Mouse (Mus musculus) liver, embryonic 11.5 days (tissue): ENCODE data around the gene Fam228b. TPM values are rescaled to one million over a fixed set of nuclear protein-coding genes. Genes with fewer than 3 reads are reported as not detected.

Experiments used
- ATAC-seq: fragments of 200-750 bp; cut with Nextera tagmentation; replicated peaks from 2 replicates; pipeline ENCODE4 v1.8.0; 2017; ENCODE audit warnings: moderate number of reproducible peaks, mild to moderate bottlenecking, moderate TSS enrichment, moderate library complexity; ENCODE audit not compliant: low FRiP score
- DNase-seq: peaks from one replicate; pipeline ENCODE4 v3.0.0-alpha.2; 2017; ENCODE audit warnings: low spot score
- H3K27ac ChIP-seq: fragments of 300-500 bp; sonication (generic); 2 replicates; pipeline ENCODE4 v1.5.1; 2014; ENCODE audit warnings: mild to moderate bottlenecking, low read depth, low read length, control low read depth
- H3K27me3 ChIP-seq: fragments of 300-500 bp; sonication (generic); replicated peaks from 2 replicates; pipeline ENCODE4 v1.6.1; 2014; ENCODE audit warnings: low read length, mixed read lengths; ENCODE audit not compliant: control insufficient read depth, insufficient read depth
- H3K36me3 ChIP-seq: fragments of 300-500 bp; sonication (generic); 2 replicates; pipeline ENCODE4 v1.6.1; 2014; ENCODE audit warnings: mild to moderate bottlenecking, low read length, moderate library complexity, mixed read lengths; ENCODE audit not compliant: control insufficient read depth, insufficient read depth
- H3K4me1 ChIP-seq: fragments of 300-500 bp; sonication (generic); replicated peaks from 2 replicates; pipeline ENCODE4 v1.6.1; 2014; ENCODE audit warnings: low read length, mixed read lengths; ENCODE audit not compliant: control insufficient read depth, insufficient read depth
- H3K4me2 ChIP-seq: fragments of 300-500 bp; sonication (generic); 2 replicates; pipeline ENCODE4 v1.6.1; 2014; ENCODE audit warnings: mild to moderate bottlenecking, control low read depth, moderate library complexity
- H3K4me3 ChIP-seq: fragments of 300-500 bp; sonication (generic); 2 replicates; pipeline ENCODE4 v1.5.1; 2014; ENCODE audit warnings: low read depth, low read length, control low read depth
- H3K9ac ChIP-seq: fragments of 300-500 bp; sonication (generic); 2 replicates; pipeline ENCODE4 v1.6.1; 2014; ENCODE audit warnings: low read depth, low read length, control low read depth
- H3K9me3 ChIP-seq: fragments of 300-500 bp; sonication (generic); 2 replicates; pipeline ENCODE4 v1.6.1; 2016; ENCODE audit warnings: low read length, inconsistent platforms, mixed read lengths; ENCODE audit not compliant: control insufficient read depth
- WGBS: fragments of 180-500 bp; shearing (Covaris S2); extraction: QIAGEN DNeasy Blood & Tissue Kit; methylation state at CpG from one replicate; pipeline ENCODE4 v1.1.7; 2014; 5-methylcytosine and 5-hydroxymethylcytosine counted together
- polyA plus RNA-seq: library from polyadenylated mRNA; unstranded; fragments of >200 nt; fragmentation: Nextera tagmentation; extraction: Ambion mirVana; gene quantifications from 2 replicates; pipeline ENCODE4 v1.2.1, GENCODE M21; 2014

Fam228b gene
- polyA plus RNA-seq, 1 experiment from 2014 or later: 2.2 TPM

GRCm38 (mm10) chr12:4729165-4729564 lies 39.9 kb downstream of the Fam228b start:
- no peak overlapping the region for H3K4me3 ChIP-seq
- no peaks in the 10 kb centered on the region for H3K4me1 ChIP-seq
- 83% methylated on average over 3 of the region's 3 CpGs for WGBS
- H3K9ac ChIP-seq: no peak overlapping the region
- DNase-seq (no peak), ATAC-seq (no peak)
- no peak overlapping the region for H3K4me2 ChIP-seq
- no peaks in the 10 kb centered on the region for H3K9me3 ChIP-seq
- H3K36me3 ChIP-seq: no peaks in the 10 kb centered on the region
- H3K27ac ChIP-seq: no peak overlapping the region
- no peaks in the 10 kb centered on the region for H3K27me3 ChIP-seq

- H3K9me3 ChIP-seq: no peaks in the 10 kb centered on the region
- H3K4me3 ChIP-seq: peak overlapping the region; percentile 31
- ATAC-seq: peak; percentile 72
- H3K4me2 ChIP-seq: peak overlapping the region; percentile 62
- no peaks in the 10 kb centered on the region for H3K27me3 ChIP-seq
- peaks cover 31% of the 10 kb centered on the region for H3K4me1 ChIP-seq
- peak overlapping the region; percentile 62 for H3K27ac ChIP-seq
- whole genome bisulfite sequencing: 53% methylated on average over 17 of the region's 17 CpGs
- no peak for DNase-seq
- H3K9ac ChIP-seq: peak overlapping the region; percentile 28; the same call in 1 of the 2 replicates
- H3K36me3 ChIP-seq: 0 out of 2 replicates have a peak, but pooled peaks cover under 1% of the 10 kb centered on the region
Observed at GRCm38 (mm10) chr12:4719762-4720754, 49.0 kb downstream of the Fam228b start.

GRCm38 (mm10) chr12:4719066-4719761 lies 49.9 kb downstream of the Fam228b start:
- DNase-seq: no peak
- Histone ChIP-seq H3K36me3 (0 out of 2 replicates have a peak, but pooled peaks cover 2% of the 10 kb centered on the region), H3K9me3 (no peaks in the 10 kb centered on the region), H3K27ac (peak overlapping the region; percentile 62), H3K4me2 (peak overlapping the region; percentile 62), H3K4me3 (peak overlapping the region; percentile 25; the same call in 1 of the 2 replicates), H3K27me3 (no peaks in the 10 kb centered on the region), H3K4me1 (peaks cover 36% of the 10 kb centered on the region), H3K9ac (peak overlapping the region; percentile 28; the same call in 1 of the 2 replicates)
- ATAC-seq: peak; percentile 12; the same call in 1 of the 2 replicates
- WGBS: 37% methylated on average over 13 of the region's 13 CpGs

- Histone ChIP-seq H3K9me3 (no peaks in the 10 kb centered on the region), H3K4me1 (peaks cover 36% of the 10 kb centered on the region), H3K27ac (no peak overlapping the region; the same call in 1 of the 2 replicates), H3K4me3 (no peak overlapping the region), H3K9ac (no peak overlapping the region), H3K4me2 (peak overlapping the region; percentile 6), H3K36me3 (peaks cover 5% of the 10 kb centered on the region; the same call in 1 of the 2 replicates), H3K27me3 (no peaks in the 10 kb centered on the region)
- no peak for DNase-seq
- WGBS: 10% methylated on average over 7 of the region's 7 CpGs
- peak; percentile 85 for ATAC-seq
Observed at GRCm38 (mm10) chr12:4717417-4717816, 51.6 kb downstream of the Fam228b start.

- Histone ChIP-seq H3K36me3 (peaks cover 5% of the 10 kb centered on the region; the same call in 1 of the 2 replicates), H3K4me3 (no peak overlapping the region), H3K4me1 (peaks cover 36% of the 10 kb centered on the region), H3K9ac (no peak overlapping the region), H3K27ac (peak overlapping the region; percentile 34; the same call in 1 of the 2 replicates), H3K4me2 (peak overlapping the region; percentile 4), H3K27me3 (no peaks in the 10 kb centered on the region), H3K9me3 (no peaks in the 10 kb centered on the region)
- WGBS: 38% methylated on average over 10 of the region's 10 CpGs
- peak; percentile 55 for ATAC-seq
- DNase-seq: no peak
Observed at GRCm38 (mm10) chr12:4715606-4716005, 53.5 kb downstream of the Fam228b start.

GRCm38 (mm10) chr12:4713361-4713760 lies 55.7 kb downstream of the Fam228b start:
- DNase-seq (no peak), ATAC-seq (no peak)
- Histone ChIP-seq H3K27ac (no peak overlapping the region), H3K9ac (no peak overlapping the region), H3K36me3 (peaks cover 12% of the 10 kb centered on the region; the same call in 1 of the 2 replicates), H3K4me2 (no peak overlapping the region), H3K4me3 (no peak overlapping the region), H3K9me3 (no peaks in the 10 kb centered on the region), H3K27me3 (no peaks in the 10 kb centered on the region), H3K4me1 (peaks cover 26% of the 10 kb centered on the region)
- WGBS: 84% methylated on average over 4 of the region's 4 CpGs

- Histone ChIP-seq H3K36me3 (peaks cover 17% of the 10 kb centered on the region), H3K4me2 (no peak overlapping the region), H3K27ac (no peak overlapping the region), H3K9ac (no peak overlapping the region), H3K9me3 (no peaks in the 10 kb centered on the region), H3K27me3 (no peaks in the 10 kb centered on the region), H3K4me3 (no peak overlapping the region), H3K4me1 (peaks cover 4% of the 10 kb centered on the region)
- DNase-seq (no peak), ATAC-seq (no peak)
- WGBS: 89% methylated on average over 7 of the region's 7 CpGs
Observed at GRCm38 (mm10) chr12:4709926-4710325, 59.1 kb downstream of the Fam228b start.

- 80% methylated on average over 8 of the region's 8 CpGs for WGBS
- H3K27ac ChIP-seq: no peak overlapping the region
- no peaks in the 10 kb centered on the region for H3K9me3 ChIP-seq
- no peak overlapping the region for H3K4me3 ChIP-seq
- DNase-seq (no peak), ATAC-seq (no peak; the same call in 1 of the 2 replicates)
- H3K27me3 ChIP-seq: no peaks in the 10 kb centered on the region
- no peak overlapping the region for H3K4me2 ChIP-seq
- no peaks in the 10 kb centered on the region; the same call in 1 of the 2 replicates for H3K4me1 ChIP-seq
- H3K9ac ChIP-seq: no peak overlapping the region
- H3K36me3 ChIP-seq: peaks cover 17% of the 10 kb centered on the region
Observed at GRCm38 (mm10) chr12:4708881-4709604, 60.0 kb downstream of the Fam228b start.
